Mouse (Mus musculus) embryonic facial prominence, embryonic 11.5 days (tissue): ENCODE data around the gene Copz2. TPM values are rescaled to one million over a fixed set of nuclear protein-coding genes. Genes with fewer than 3 reads are reported as not detected.
A peak's percentile ranks its signal among the peaks of the same experiment; 100 is the strongest.

ENCODE experiments used
- ATAC-seq: fragments of 200-750 bp; cut with Nextera tagmentation; replicated peaks from 2 replicates; pipeline ENCODE4 v1.8.0; 2017; ENCODE audit warnings: low read depth; ENCODE audit not compliant: insufficient number of reproducible peaks, low FRiP score, low TSS enrichment
- DNase-seq: peaks from one replicate; pipeline ENCODE4 v3.0.0-alpha.2; 2015; ENCODE audit warnings: low spot score
- H3K27ac ChIP-seq: fragments of 300-500 bp; sonication (generic); replicated peaks from 2 replicates; pipeline ENCODE4 v1.5.1; 2014; ENCODE audit warnings: mild to moderate bottlenecking, low read depth, low read length, control low read depth
- H3K27me3 ChIP-seq: fragments of 300-500 bp; sonication (generic); 2 replicates; pipeline ENCODE4 v1.6.1; 2014; ENCODE audit warnings: mild to moderate bottlenecking, low read length, moderate library complexity, mixed read lengths; ENCODE audit not compliant: control insufficient read depth, insufficient read depth
- H3K36me3 ChIP-seq: fragments of 300-500 bp; sonication (generic); replicated peaks from 2 replicates; pipeline ENCODE4 v1.6.1; 2014; ENCODE audit warnings: low read depth, mild to moderate bottlenecking, low read length, moderate library complexity, mixed read lengths; ENCODE audit not compliant: control insufficient read depth, insufficient read depth
- H3K4me1 ChIP-seq: fragments of 300-500 bp; sonication (generic); 2 replicates; pipeline ENCODE4 v1.6.1; 2014; ENCODE audit warnings: low read length, mixed read lengths; ENCODE audit not compliant: control insufficient read depth, insufficient read depth
- H3K4me2 ChIP-seq: fragments of 300-500 bp; sonication (generic); 2 replicates; pipeline ENCODE4 v1.6.1; 2014; ENCODE audit warnings: low read depth, mild to moderate bottlenecking, control low read depth, low read length, moderate library complexity
- H3K4me3 ChIP-seq: fragments of 300-500 bp; sonication (generic); 2 replicates; pipeline ENCODE4 v1.5.1; 2014; ENCODE audit warnings: low read depth, low read length, control low read depth
- H3K9ac ChIP-seq: fragments of 300-500 bp; sonication (generic); replicated peaks from 2 replicates; pipeline ENCODE4 v1.6.1; 2014; ENCODE audit warnings: mild to moderate bottlenecking, control low read depth, low read length
- H3K9me3 ChIP-seq: fragments of 300-500 bp; sonication (generic); replicated peaks from 2 replicates; pipeline ENCODE4 v1.6.1; 2016; ENCODE audit warnings: mild to moderate bottlenecking, low read length, inconsistent platforms, mixed read lengths; ENCODE audit not compliant: control insufficient read depth
- WGBS: fragments of 180-500 bp; shearing (Covaris S2); extraction: QIAGEN DNeasy Blood & Tissue Kit; methylation state at CpG from one replicate; pipeline ENCODE4 v1.1.7; 2014; 5-methylcytosine and 5-hydroxymethylcytosine counted together
- polyA plus RNA-seq: library from polyadenylated mRNA; unstranded; fragments of >200 nt; fragmentation: Nextera tagmentation; extraction: Ambion mirVana; gene quantifications from 2 replicates; pipeline ENCODE4 v1.2.1, GENCODE M21; 2014

Gene Copz2
- polyA plus RNA-seq, 1 experiment from 2014 or later: 61.1 TPM

- peak within 1 kb of the TSS; percentile 89 for H3K4me3 ChIP-seq
- peak within 1 kb of the TSS; percentile 90 for H3K9ac ChIP-seq
- H3K9me3 ChIP-seq: no peaks in the 10 kb centered on the region
- H3K27me3 ChIP-seq: no peaks in the 10 kb centered on the region
- H3K27ac ChIP-seq: peak within 1 kb of the TSS; percentile 97
- peak; percentile 100 for ATAC-seq
- peak within 1 kb of the TSS; percentile 82 for H3K4me2 ChIP-seq
- WGBS: under 1% methylated on average over 49 of the region's 51 CpGs
- DNase-seq: peak; percentile 99
- peaks cover 2% of the 10 kb centered on the region; the same call in 1 of the 2 replicates for H3K36me3 ChIP-seq
- peaks cover 10% of the 10 kb centered on the region for H3K4me1 ChIP-seq
Measured at GRCm38 (mm10) chr11:96829813-96830538, 19.7 kb upstream of the Copz2 start, which contains the start of gene Nfe2l1. TSS of gene Nfe2l1 (minus strand) at chr11:96829968.

DNA sequence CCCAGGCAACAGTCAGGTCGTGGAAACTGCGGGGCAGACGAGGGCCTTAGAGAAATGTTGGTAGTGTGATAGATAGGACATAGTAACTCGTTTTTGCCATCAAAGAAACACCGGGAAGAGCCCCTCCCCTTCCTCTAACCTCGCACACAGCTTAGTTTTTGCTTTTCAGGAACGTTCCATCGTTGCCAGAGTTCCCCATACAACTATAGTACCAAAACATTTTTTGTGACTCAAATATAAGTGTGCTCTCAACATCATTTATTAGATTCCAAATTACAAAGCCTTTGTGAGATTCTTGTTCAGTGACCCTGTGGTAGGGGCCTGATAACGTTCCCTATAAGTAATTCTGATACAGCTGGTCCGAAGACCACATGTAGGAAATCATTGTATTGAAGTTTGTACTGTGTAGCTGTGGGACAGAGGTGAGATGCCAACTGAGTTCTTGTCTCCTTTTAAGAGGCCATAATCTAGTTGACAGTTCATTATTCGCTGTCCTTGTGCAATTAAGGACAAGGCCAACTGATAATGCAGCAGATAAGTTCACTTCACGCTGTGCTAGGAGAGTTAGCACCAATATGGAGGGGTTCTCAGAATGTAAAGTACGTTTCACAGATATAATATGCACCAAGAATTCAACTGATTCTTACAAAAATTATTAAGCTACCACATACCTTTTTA, 19.0 kb upstream of the Copz2 start:
- Histone ChIP-seq H3K9me3 (no peaks in the 10 kb centered on the region), H3K4me1 (peaks cover 8% of the 10 kb centered on the region), H3K4me3 (peak overlapping the region; percentile 63), H3K9ac (peak overlapping the region; percentile 85), H3K36me3 (peaks cover 2% of the 10 kb centered on the region; the same call in 1 of the 2 replicates), H3K27ac (peak overlapping the region; percentile 88), H3K4me2 (peak overlapping the region; percentile 49), H3K27me3 (no peaks in the 10 kb centered on the region)
- WGBS: 22% methylated on average over 13 of the region's 13 CpGs
- DNase-seq (no peak), ATAC-seq (no peak)

GRCm38 (mm10) chr11:96831516-96831915, 18.2 kb upstream of the Copz2 start:
- Histone ChIP-seq H3K27me3 (no peaks in the 10 kb centered on the region), H3K9ac (no peak overlapping the region), H3K4me3 (no peak overlapping the region), H3K4me2 (no peak overlapping the region), H3K9me3 (no peaks in the 10 kb centered on the region), H3K4me1 (peaks cover 6% of the 10 kb centered on the region), H3K27ac (no peak overlapping the region), H3K36me3 (peaks cover 2% of the 10 kb centered on the region; the same call in 1 of the 2 replicates)
- ATAC-seq: no peak
- 74% methylated on average over 4 of the region's 4 CpGs for WGBS
- no peak for DNase-seq

GRCm38 (mm10) chr11:96832541-96832940, 17.1 kb upstream of the Copz2 start:
- WGBS: 81% methylated on average over 3 of the region's 3 CpGs
- Histone ChIP-seq H3K27me3 (no peaks in the 10 kb centered on the region), H3K4me3 (no peak overlapping the region), H3K9ac (no peak overlapping the region), H3K27ac (no peak overlapping the region), H3K4me1 (no peaks in the 10 kb centered on the region; the same call in 1 of the 2 replicates), H3K36me3 (peaks cover 2% of the 10 kb centered on the region; the same call in 1 of the 2 replicates), H3K9me3 (no peaks in the 10 kb centered on the region), H3K4me2 (no peak overlapping the region)
- ATAC-seq (no peak), DNase-seq (no peak)

- no peak overlapping the region for H3K9ac ChIP-seq
- no peaks in the 10 kb centered on the region for H3K27me3 ChIP-seq
- no peaks in the 10 kb centered on the region for H3K36me3 ChIP-seq
- H3K9me3 ChIP-seq: no peaks in the 10 kb centered on the region
- H3K27ac ChIP-seq: no peak overlapping the region
- DNase-seq: no peak
- WGBS: 64% methylated on average over 2 of the region's 2 CpGs
- H3K4me1 ChIP-seq: no peaks in the 10 kb centered on the region; the same call in 1 of the 2 replicates
- no peak overlapping the region for H3K4me3 ChIP-seq
- H3K4me2 ChIP-seq: no peak overlapping the region
- no peak for ATAC-seq
Measured at GRCm38 (mm10) chr11:96832973-96833372, 16.7 kb upstream of the Copz2 start.

DNA sequence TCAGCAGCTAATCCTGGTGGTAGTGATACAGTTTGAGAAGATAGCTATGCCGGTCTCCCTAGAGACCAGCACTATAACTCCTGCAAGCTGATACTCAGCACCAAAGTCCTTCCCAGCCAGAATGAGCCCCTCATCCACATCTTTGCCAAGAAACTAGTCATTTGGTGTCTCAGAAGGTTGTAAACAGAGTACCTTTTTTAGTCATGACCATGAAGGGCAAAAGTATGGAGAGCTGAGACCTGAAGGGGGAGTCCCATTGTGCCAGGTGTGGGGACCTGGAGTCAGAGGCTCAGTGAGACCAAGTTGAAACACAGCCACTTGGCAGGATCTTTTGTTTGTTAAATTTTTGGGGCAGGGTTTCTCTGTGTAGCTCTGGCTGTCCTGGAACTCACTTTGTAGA, 15.5 kb upstream of the Copz2 start:
- H3K27me3 ChIP-seq: no peaks in the 10 kb centered on the region
- ATAC-seq (no peak), DNase-seq (no peak)
- H3K4me3 ChIP-seq: no peak overlapping the region
- H3K9me3 ChIP-seq: no peaks in the 10 kb centered on the region
- H3K9ac ChIP-seq: no peak overlapping the region
- no peak overlapping the region for H3K4me2 ChIP-seq
- no peaks in the 10 kb centered on the region for H3K36me3 ChIP-seq
- no peak overlapping the region for H3K27ac ChIP-seq
- WGBS: 100% methylated on average over 1 of the region's 1 CpGs
- H3K4me1 ChIP-seq: no peaks in the 10 kb centered on the region

DNA sequence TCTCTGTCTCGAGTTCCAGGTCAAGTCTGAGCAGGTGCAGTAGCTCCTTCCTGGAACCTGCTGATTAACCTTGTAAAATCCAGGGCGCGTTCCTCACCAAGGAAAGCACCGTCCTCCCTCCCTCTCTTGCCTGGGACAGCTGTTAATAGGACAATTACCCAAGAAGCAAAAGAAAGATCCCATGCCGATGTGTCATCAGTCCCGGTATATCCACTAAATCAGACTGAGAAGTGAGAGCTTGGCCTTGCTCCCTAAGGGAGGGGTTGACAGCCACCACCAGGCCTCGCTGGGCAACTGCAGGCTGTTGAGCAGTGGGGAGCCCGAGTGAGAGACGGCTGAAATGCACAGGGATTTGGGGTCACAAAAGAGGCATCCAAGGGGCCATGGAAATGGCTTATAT, 12.4 kb upstream of the Copz2 start:
- Histone ChIP-seq H3K4me3 (no peak overlapping the region), H3K9ac (no peak overlapping the region), H3K36me3 (no peaks in the 10 kb centered on the region), H3K27ac (no peak overlapping the region), H3K9me3 (no peaks in the 10 kb centered on the region), H3K4me1 (no peaks in the 10 kb centered on the region), H3K4me2 (no peak overlapping the region), H3K27me3 (no peaks in the 10 kb centered on the region)
- ATAC-seq (no peak), DNase-seq (no peak)
- WGBS: 30% methylated on average over 9 of the region's 9 CpGs

GRCm38 (mm10) chr11:96838341-96838740, 11.3 kb upstream of the Copz2 start:
- ATAC-seq (no peak), DNase-seq (no peak)
- Histone ChIP-seq H3K4me2 (no peak overlapping the region), H3K9ac (no peak overlapping the region), H3K4me1 (no peaks in the 10 kb centered on the region), H3K4me3 (no peak overlapping the region), H3K27ac (no peak overlapping the region), H3K36me3 (no peaks in the 10 kb centered on the region), H3K27me3 (no peaks in the 10 kb centered on the region), H3K9me3 (no peaks in the 10 kb centered on the region)
- WGBS: 57% methylated on average over 4 of the region's 4 CpGs
